Mouse (Mus musculus) lung, postnatal 0 days (tissue): ENCODE measurements around the gene Wdr5. TPM values are rescaled to one million over a fixed set of nuclear protein-coding genes. Genes with fewer than 3 reads are reported as not detected.

ENCODE experiments used
- ATAC-seq: fragments of 200-750 bp; cut with Nextera tagmentation; 2 replicates; pipeline ENCODE4 v1.8.0; 2017; ENCODE audit warnings: moderate library complexity
- DNase-seq: peaks from one replicate; pipeline ENCODE4 v3.0.0-alpha.2; 2016; ENCODE audit warnings: low spot score
- H3K27ac ChIP-seq: fragments of 300-500 bp; sonication (generic); 2 replicates; pipeline ENCODE4 v1.5.1; 2014; ENCODE audit warnings: antibody characterized with exemption, mild to moderate bottlenecking, low read length, mixed read lengths
- H3K27me3 ChIP-seq: fragments of 300-500 bp; sonication (generic); replicated peaks from 2 replicates; pipeline ENCODE4 v1.6.1; 2014; ENCODE audit warnings: low read length, mixed read lengths; ENCODE audit not compliant: insufficient read depth
- H3K36me3 ChIP-seq: fragments of 300-500 bp; sonication (generic); 2 replicates; pipeline ENCODE4 v1.6.1; 2014; ENCODE audit warnings: low read length, mixed read lengths; ENCODE audit not compliant: insufficient read depth
- H3K4me1 ChIP-seq: fragments of 300-500 bp; sonication (generic); 2 replicates; pipeline ENCODE4 v1.6.1; 2014; ENCODE audit warnings: antibody characterized with exemption, low read depth, low read length, mixed read lengths; ENCODE audit not compliant: insufficient read depth
- H3K4me2 ChIP-seq: fragments of 300-500 bp; sonication (generic); replicated peaks from 2 replicates; pipeline ENCODE4 v1.6.1; 2014; ENCODE audit warnings: low read depth, mild to moderate bottlenecking, low read length, moderate library complexity, mixed read lengths
- H3K4me3 ChIP-seq: fragments of 300-500 bp; sonication (generic); 2 replicates; pipeline ENCODE4 v1.5.1; 2014; ENCODE audit warnings: low read depth, low read length
- H3K9ac ChIP-seq: fragments of 300-500 bp; sonication (generic); replicated peaks from 2 replicates; pipeline ENCODE4 v1.6.1; 2014; ENCODE audit warnings: low read depth, mild to moderate bottlenecking
- H3K9me3 ChIP-seq: fragments of 300-500 bp; sonication (generic); 2 replicates; pipeline ENCODE4 v1.6.1; 2016; ENCODE audit warnings: low read length, mixed read lengths
- CTCF ChIP-seq: IDR thresholded peaks from 2 replicates; pipeline ENCODE4 v1.5.1; 2016; ENCODE audit warnings: antibody characterized with exemption, mild to moderate bottlenecking
- EP300 ChIP-seq: IDR thresholded peaks from 2 replicates; pipeline ENCODE4 v1.6.1; 2016; ENCODE audit warnings: antibody characterized with exemption, mild to moderate bottlenecking, control low read depth
- WGBS: fragments of 180-500 bp; shearing (Covaris S2); extraction: QIAGEN DNeasy Blood & Tissue Kit; methylation state at CpG from one replicate; pipeline ENCODE4 v1.1.7; 2014; 5-methylcytosine and 5-hydroxymethylcytosine counted together
- polyA plus RNA-seq: library from polyadenylated mRNA; unstranded; fragments of >200 nt; fragmentation: Nextera tagmentation; extraction: Ambion mirVana; gene quantifications from 2 replicates; pipeline ENCODE4 v1.2.1, GENCODE M21; 2015

Gene Wdr5
- polyA plus RNA-seq, 1 experiment from 2014 or later = 20.5 TPM

GRCm38 (mm10) chr2:27510706-27511105, 4.3 kb upstream of the Wdr5 start:
- H3K4me3 ChIP-seq = no peak overlapping the region
- no peak for TF ChIP-seq EP300
- TF ChIP-seq CTCF = no peak
- H3K27ac ChIP-seq = no peak overlapping the region
- WGBS = 88% methylated on average over 7 of the region's 7 CpGs
- H3K4me1 ChIP-seq = peaks cover 7% of the 10 kb centered on the region
- H3K36me3 ChIP-seq = no peaks in the 10 kb centered on the region
- DNase-seq (no peak), ATAC-seq (no peak)
- no peaks in the 10 kb centered on the region for H3K9me3 ChIP-seq
- no peak overlapping the region for H3K9ac ChIP-seq
- H3K4me2 ChIP-seq = no peak overlapping the region
- H3K27me3 ChIP-seq = no peaks in the 10 kb centered on the region

GRCm38 (mm10) chr2:27512909-27513308, 2.0 kb upstream of the Wdr5 start:
- H3K27me3 ChIP-seq = no peaks in the 10 kb centered on the region
- no peak for ATAC-seq
- no peaks in the 10 kb centered on the region for H3K9me3 ChIP-seq

GRCm38 (mm10) chr2:27513861-27514260, 1.1 kb upstream of the Wdr5 start:
- WGBS = 57% methylated on average over 5 of the region's 5 CpGs

More at GRCm38 (mm10) chr2:27512909-27513308, 2.0 kb upstream of the Wdr5 start:
- DNase-seq = peak; percentile 15
- 88% methylated on average over 3 of the region's 3 CpGs for WGBS
- Histone ChIP-seq H3K4me2 (no peak overlapping the region), H3K27ac (no peak overlapping the region), H3K36me3 (no peaks in the 10 kb centered on the region), H3K4me1 (peaks cover 18% of the 10 kb centered on the region), H3K9ac (no peak overlapping the region), H3K4me3 (no peak overlapping the region)
- TF ChIP-seq CTCF (no peak), EP300 (no peak)

DNA sequence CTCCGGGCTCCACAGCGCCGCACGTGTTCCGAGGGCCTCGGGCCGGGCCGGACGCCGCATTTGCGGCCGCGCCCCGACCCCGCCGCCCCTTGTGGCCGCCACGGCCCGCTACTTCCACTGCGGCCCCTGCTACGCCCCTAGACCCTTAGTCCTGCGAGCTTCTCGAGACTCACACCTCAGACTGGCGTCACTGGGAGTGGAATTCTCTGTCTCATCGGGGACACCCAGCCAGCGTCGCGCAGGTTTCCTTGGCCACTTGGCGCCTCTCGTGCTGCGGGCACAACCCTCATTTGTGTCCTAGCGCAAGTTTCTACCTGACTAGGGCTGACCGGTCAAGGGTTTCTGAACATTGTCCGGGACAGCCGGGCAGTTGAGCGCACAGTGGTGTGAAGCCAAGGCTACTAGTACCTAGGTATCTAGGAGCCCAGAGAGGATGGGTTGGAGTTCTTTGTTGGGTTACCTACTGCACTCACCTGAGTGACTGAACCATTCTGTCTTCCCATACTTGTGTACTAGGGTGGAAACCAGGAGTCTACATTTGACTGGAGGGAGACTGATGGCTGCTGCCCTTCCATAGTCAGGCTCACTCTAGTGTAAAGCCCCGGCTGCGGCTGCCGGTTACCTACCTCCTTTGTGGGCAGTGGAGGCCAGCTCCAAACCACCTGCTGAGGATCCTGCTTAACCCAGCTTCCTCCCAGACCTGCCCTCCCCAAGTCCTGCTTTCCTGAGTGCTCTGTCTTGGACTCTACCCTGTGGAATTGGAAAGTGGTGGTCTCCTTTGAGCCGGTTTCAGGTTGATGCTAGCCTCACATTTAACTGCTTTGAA, 597 bp downstream of the Wdr5 start:
- H3K4me2 ChIP-seq = peak overlapping the region; percentile 82
- peaks cover 4% of the 10 kb centered on the region for H3K36me3 ChIP-seq
- WGBS = 1% methylated on average over 37 of the region's 40 CpGs
- H3K4me1 ChIP-seq = peaks cover 18% of the 10 kb centered on the region
- H3K27ac ChIP-seq = peak overlapping the region; percentile 82
- peak; percentile 33; the same call in 1 of the 2 replicates for TF ChIP-seq CTCF
- TF ChIP-seq EP300 = no peak
- peak overlapping the region; percentile 77 for H3K9ac ChIP-seq
- no peaks in the 10 kb centered on the region for H3K9me3 ChIP-seq
- no peak for DNase-seq
- H3K27me3 ChIP-seq = no peaks in the 10 kb centered on the region
- ATAC-seq = peak; percentile 60
- peak overlapping the region; percentile 75 for H3K4me3 ChIP-seq

More at GRCm38 (mm10) chr2:27513861-27514260, 1.1 kb upstream of the Wdr5 start:
- no peak for DNase-seq
- H3K4me2 ChIP-seq = peak overlapping the region; percentile 82
- peak overlapping the region; percentile 54; the same call in 1 of the 2 replicates for H3K9ac ChIP-seq
- TF ChIP-seq CTCF = no peak
- H3K4me3 ChIP-seq = no peak overlapping the region
- H3K36me3 ChIP-seq = no peaks in the 10 kb centered on the region
- H3K27ac ChIP-seq = peak overlapping the region; percentile 82
- ATAC-seq = no peak
- no peaks in the 10 kb centered on the region for H3K9me3 ChIP-seq
- H3K27me3 ChIP-seq = no peaks in the 10 kb centered on the region
- H3K4me1 ChIP-seq = peaks cover 18% of the 10 kb centered on the region

- 8% methylated on average over 1 of the region's 1 CpGs for WGBS
- H3K9me3 ChIP-seq = no peaks in the 10 kb centered on the region
- peak overlapping the region; percentile 75; the same call in 1 of the 2 replicates for H3K4me3 ChIP-seq
- H3K9ac ChIP-seq = no peak overlapping the region
- no peaks in the 10 kb centered on the region for H3K27me3 ChIP-seq
- no peak overlapping the region for H3K27ac ChIP-seq
- H3K36me3 ChIP-seq = peaks cover 4% of the 10 kb centered on the region
- no peak for DNase-seq
- no peak for TF ChIP-seq EP300
- no peak for TF ChIP-seq CTCF
- peaks cover 18% of the 10 kb centered on the region for H3K4me1 ChIP-seq
- no peak for ATAC-seq
- no peak overlapping the region; the same call in 1 of the 2 replicates for H3K4me2 ChIP-seq
Measured at GRCm38 (mm10) chr2:27516289-27516688, 1.3 kb downstream of the Wdr5 start.

- no peak for TF ChIP-seq EP300
- TF ChIP-seq CTCF = peak; percentile 59
- H3K27ac ChIP-seq = no peak overlapping the region
- no peak for ATAC-seq
- H3K9me3 ChIP-seq = no peaks in the 10 kb centered on the region
- peaks cover 18% of the 10 kb centered on the region for H3K4me1 ChIP-seq
- H3K36me3 ChIP-seq = peaks cover 7% of the 10 kb centered on the region
- no peak overlapping the region for H3K4me2 ChIP-seq
- H3K4me3 ChIP-seq = no peak overlapping the region
- WGBS = 96% methylated on average over 3 of the region's 3 CpGs
- H3K27me3 ChIP-seq = no peaks in the 10 kb centered on the region
- H3K9ac ChIP-seq = no peak overlapping the region
- no peak for DNase-seq
Measured at GRCm38 (mm10) chr2:27518283-27518682, 3.3 kb downstream of the Wdr5 start.
